Mouse (Mus musculus): ENCODE measurements around the gene Sergef. TPM values are rescaled to one million over a fixed set of nuclear protein-coding genes. Genes with fewer than 3 reads are reported as not detected.
A peak's percentile ranks its signal among the peaks of the same experiment; 100 is the strongest.

Sergef gene
- polyA plus RNA-seq, 1 experiment, result not detected

- peak overlapping the region; percentile 12; the same call in 1 of the 2 replicates for H3K27ac ChIP-seq (ENCODE audit: insufficient read depth, low read depth, low read length)
These were observed 27.6 kb downstream of the Sergef start for GRCm38 (mm10) chr7:46611970-46612369.

GRCm38 (mm10) chr7:46609317-46609716 lies 30.3 kb downstream of the Sergef start:
- 93% methylated on average over 4 of the region's 4 CpGs for WGBS
- Histone ChIP-seq H3K27ac (ENCODE audit: insufficient read depth, low read depth, low read length) (no peak overlapping the region), H3K4me3 (ENCODE audit: insufficient read depth, low read depth, low read length) (no peak overlapping the region), H3K4me1 (ENCODE audit: control insufficient read depth, insufficient read depth, low read length) (peaks cover 34% of the 10 kb centered on the region)
- TF ChIP-seq POLR2A (IDR thresholded peaks at IDR 0.05; ENCODE audit: insufficient read depth, low read depth, low read length) (no peak), CTCF (IDR thresholded peaks at IDR 0.05; ENCODE audit: insufficient read depth, low read depth, low read length) (no peak)

More at GRCm38 (mm10) chr7:46611970-46612369, 27.6 kb downstream of the Sergef start:
- Histone ChIP-seq H3K4me3 (ENCODE audit: insufficient read depth, low read depth, low read length) (no peak overlapping the region), H3K4me1 (ENCODE audit: control insufficient read depth, insufficient read depth, low read length) (peaks cover 32% of the 10 kb centered on the region)
- no peak for TF ChIP-seq CTCF (IDR thresholded peaks at IDR 0.05; ENCODE audit: insufficient read depth, low read depth, low read length)
- TF ChIP-seq POLR2A (IDR thresholded peaks at IDR 0.05; ENCODE audit: insufficient read depth, low read depth, low read length), result no peak
- WGBS, result 68% methylated on average over 9 of the region's 9 CpGs

GRCm38 (mm10) chr7:46607428-46608055 lies 32.1 kb downstream of the Sergef start:
- no peak overlapping the region for H3K27ac ChIP-seq (ENCODE audit: insufficient read depth, low read depth, low read length)
- no peak for TF ChIP-seq POLR2A (IDR thresholded peaks at IDR 0.05; ENCODE audit: insufficient read depth, low read depth, low read length)
- TF ChIP-seq CTCF (IDR thresholded peaks at IDR 0.05; ENCODE audit: insufficient read depth, low read depth, low read length), result peak; percentile 51; the same call in 1 of the 2 replicates
- peaks cover 35% of the 10 kb centered on the region for H3K4me1 ChIP-seq (ENCODE audit: control insufficient read depth, insufficient read depth, low read length)
- 45% methylated on average over 11 of the region's 11 CpGs for WGBS
- no peak overlapping the region for H3K4me3 ChIP-seq (ENCODE audit: insufficient read depth, low read depth, low read length)

- Histone ChIP-seq H3K4me1 (ENCODE audit: control insufficient read depth, insufficient read depth, low read length) (peaks cover 32% of the 10 kb centered on the region), H3K27ac (ENCODE audit: insufficient read depth, low read depth, low read length) (peak overlapping the region; percentile 8; the same call in 1 of the 2 replicates), H3K4me3 (ENCODE audit: insufficient read depth, low read depth, low read length) (no peak overlapping the region)
- TF ChIP-seq CTCF (IDR thresholded peaks at IDR 0.05; ENCODE audit: insufficient read depth, low read depth, low read length) (no peak), POLR2A (IDR thresholded peaks at IDR 0.05; ENCODE audit: insufficient read depth, low read depth, low read length) (no peak)
- WGBS, result 55% methylated on average over 8 of the region's 8 CpGs
These were observed 32.6 kb downstream of the Sergef start for GRCm38 (mm10) chr7:46607031-46607426.

GRCm38 (mm10) chr7:46606391-46607030 lies 33.1 kb downstream of the Sergef start:
- Histone ChIP-seq H3K27ac (ENCODE audit: insufficient read depth, low read depth, low read length) (peak overlapping the region; percentile 8; the same call in 1 of the 2 replicates), H3K4me1 (ENCODE audit: control insufficient read depth, insufficient read depth, low read length) (peaks cover 34% of the 10 kb centered on the region), H3K4me3 (ENCODE audit: insufficient read depth, low read depth, low read length) (no peak overlapping the region)
- 65% methylated on average over 7 of the region's 7 CpGs for WGBS
- TF ChIP-seq POLR2A (IDR thresholded peaks at IDR 0.05; ENCODE audit: insufficient read depth, low read depth, low read length) (no peak), CTCF (IDR thresholded peaks at IDR 0.05; ENCODE audit: insufficient read depth, low read depth, low read length) (peak; percentile 93)

GRCm38 (mm10) chr7:46603051-46603450 lies 36.6 kb downstream of the Sergef start:
- peaks cover 41% of the 10 kb centered on the region for H3K4me1 ChIP-seq (ENCODE audit: control insufficient read depth, insufficient read depth, low read length)
- H3K4me3 ChIP-seq (ENCODE audit: insufficient read depth, low read depth, low read length), result no peak overlapping the region
- H3K27ac ChIP-seq (ENCODE audit: insufficient read depth, low read depth, low read length), result no peak overlapping the region
- TF ChIP-seq POLR2A (IDR thresholded peaks at IDR 0.05; ENCODE audit: insufficient read depth, low read depth, low read length), result no peak
- TF ChIP-seq CTCF (IDR thresholded peaks at IDR 0.05; ENCODE audit: insufficient read depth, low read depth, low read length), result no peak
- WGBS, result 76% methylated on average over 7 of the region's 7 CpGs

- 48% methylated on average over 4 of the region's 4 CpGs for WGBS
- Histone ChIP-seq H3K4me1 (ENCODE audit: control insufficient read depth, insufficient read depth, low read length) (peaks cover 36% of the 10 kb centered on the region), H3K4me3 (ENCODE audit: insufficient read depth, low read depth, low read length) (no peak overlapping the region), H3K27ac (ENCODE audit: insufficient read depth, low read depth, low read length) (no peak overlapping the region)
- TF ChIP-seq CTCF (IDR thresholded peaks at IDR 0.05; ENCODE audit: insufficient read depth, low read depth, low read length), result no peak
- TF ChIP-seq POLR2A (IDR thresholded peaks at IDR 0.05; ENCODE audit: insufficient read depth, low read depth, low read length), result no peak
These were observed 37.5 kb downstream of the Sergef start for GRCm38 (mm10) chr7:46602079-46602478.

- H3K4me3 ChIP-seq (ENCODE audit: insufficient read depth, low read depth, low read length), result no peak overlapping the region
- H3K4me1 ChIP-seq (ENCODE audit: control insufficient read depth, insufficient read depth, low read length), result peaks cover 27% of the 10 kb centered on the region
- WGBS, result 49% methylated on average over 5 of the region's 5 CpGs
- H3K27ac ChIP-seq (ENCODE audit: insufficient read depth, low read depth, low read length), result 0 out of 2 replicates have a peak overlapping the region, but pooled peaks have one; percentile 12
- no peak for TF ChIP-seq POLR2A (IDR thresholded peaks at IDR 0.05; ENCODE audit: insufficient read depth, low read depth, low read length)
- no peak for TF ChIP-seq CTCF (IDR thresholded peaks at IDR 0.05; ENCODE audit: insufficient read depth, low read depth, low read length)
These were observed 38.5 kb downstream of the Sergef start for GRCm38 (mm10) chr7:46601097-46601496.

- no peak for TF ChIP-seq CTCF (IDR thresholded peaks at IDR 0.05; ENCODE audit: insufficient read depth, low read depth, low read length)
- TF ChIP-seq POLR2A (IDR thresholded peaks at IDR 0.05; ENCODE audit: insufficient read depth, low read depth, low read length), result no peak
- H3K4me1 ChIP-seq (ENCODE audit: control insufficient read depth, insufficient read depth, low read length), result peaks cover 12% of the 10 kb centered on the region
- H3K27ac ChIP-seq (ENCODE audit: insufficient read depth, low read depth, low read length), result no peak overlapping the region
- 97% methylated on average over 2 of the region's 2 CpGs for WGBS
- H3K4me3 ChIP-seq (ENCODE audit: insufficient read depth, low read depth, low read length), result no peak overlapping the region
These were observed 42.6 kb downstream of the Sergef start for GRCm38 (mm10) chr7:46597006-46597405.

Measured in olfactory bulb, adult 2 months (tissue).